8 mouse cellular contexts compared by ENCODE assay signal in the genomic region with DNA sequence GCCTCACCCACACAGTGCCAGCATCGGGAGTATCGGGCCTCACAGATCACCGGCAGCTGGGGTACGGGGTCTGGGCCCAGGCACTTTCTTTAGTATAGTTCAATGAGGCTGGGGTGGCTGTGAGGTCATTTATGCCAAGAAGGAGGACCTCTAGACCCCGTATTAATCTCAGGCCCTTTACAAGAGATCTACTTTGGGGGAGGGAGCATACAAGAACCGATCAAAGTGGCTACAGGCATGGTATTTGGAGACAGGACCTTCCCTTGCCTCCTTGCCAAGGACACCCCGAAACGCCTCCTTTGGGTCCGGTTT. TPM values are rescaled to one million over a fixed set of nuclear protein-coding genes. Genes with fewer than 3 reads are reported as not detected.
DNase-seq lines count a peak whose midpoint lies in the region; ATAC-seq and TF ChIP-seq lines count a peak whose summit lies in the region.

No protein-coding gene starts in this region.

- peaks cover 16% of the 10 kb centered on the region; the same call in 1 of the 2 replicates for H3K4me1 ChIP-seq in kidney, postnatal 0 days (replicated peaks; ENCODE audit: insufficient read depth, low read length)
- H3K4me1 ChIP-seq in cortical plate, adult 2 months (ENCODE audit: control insufficient read depth, insufficient read depth, low read length) = peaks cover 2% of the 10 kb centered on the region; the same call in 1 of the 2 replicates
- peaks cover 43% of the 10 kb centered on the region for H3K4me1 ChIP-seq in hindbrain, embryonic 13.5 days (replicated peaks)
- H3K4me1 ChIP-seq in midbrain, embryonic 13.5 days (replicated peaks) = peaks cover 41% of the 10 kb centered on the region

- H3K4me3 ChIP-seq in kidney, postnatal 0 days (replicated peaks; ENCODE audit: low read depth, low read length) = peak overlapping the region; percentile 75
- H3K4me3 ChIP-seq in cortical plate, adult 2 months (ENCODE audit: insufficient read depth, low read length) = peak overlapping the region; percentile 95
- peak overlapping the region; percentile 99 for H3K4me3 ChIP-seq in hindbrain, embryonic 13.5 days
- peak overlapping the region; percentile 100 for H3K4me3 ChIP-seq in midbrain, embryonic 13.5 days (replicated peaks)

- TF ChIP-seq POLR2A in cortical plate, adult 2 months (IDR thresholded peaks at IDR 0.05; ENCODE audit: extremely low read depth, insufficient read depth, low read length) = no peak; the same call in 1 of the 2 replicates

- TF ChIP-seq CTCF in kidney, postnatal 0 days (IDR thresholded peaks at IDR 0.05; ENCODE audit: low read depth) = no peak
- no peak for TF ChIP-seq CTCF in cortical plate, adult 2 months (IDR thresholded peaks at IDR 0.05; ENCODE audit: extremely low read depth, insufficient read depth, low read length)

- peak overlapping the region; percentile 99 for H3K27ac ChIP-seq in kidney, postnatal 0 days
- H3K27ac ChIP-seq in cortical plate, adult 2 months (ENCODE audit: insufficient read depth, low read length) = peak overlapping the region; percentile 100
- peak overlapping the region; percentile 100 for H3K27ac ChIP-seq in hindbrain, embryonic 13.5 days
- H3K27ac ChIP-seq in midbrain, embryonic 13.5 days = peak overlapping the region; percentile 100

- H3K36me3 ChIP-seq in kidney, postnatal 0 days (ENCODE audit: insufficient read depth, low read length) = no peaks in the 10 kb centered on the region
- no peaks in the 10 kb centered on the region for H3K36me3 ChIP-seq in hindbrain, embryonic 13.5 days
- H3K36me3 ChIP-seq in midbrain, embryonic 13.5 days = no peaks in the 10 kb centered on the region

- no peak for ATAC-seq in kidney, postnatal 0 days (replicated peaks; ENCODE audit: low FRiP score, low read depth)
- no peak for ATAC-seq in hindbrain, embryonic 13.5 days (ENCODE audit: low FRiP score)
- ATAC-seq in midbrain, embryonic 13.5 days = no peak

- 2% methylated on average over 9 of the region's 9 CpGs for WGBS in kidney, postnatal 0 days
- WGBS in hindbrain, embryonic 13.5 days = under 1% methylated on average over 9 of the region's 9 CpGs
- 0% methylated on average over 9 of the region's 9 CpGs for WGBS in midbrain, embryonic 13.5 days

- no peak for DNase-seq in kidney, postnatal 0 days (ENCODE audit: low spot score)
- no peak for DNase-seq in kidney, postnatal 14 days
- DNase-seq in ovary, adult 18-20 months (ENCODE audit: low spot score) = no peak
- DNase-seq in embryo, embryonic 10.5 days (ENCODE audit: low spot score) = no peak
- DNase-seq in cerebellum, adult 8-10 months = no peak

- no peaks in the 10 kb centered on the region for H3K9me3 ChIP-seq in kidney, postnatal 0 days (replicated peaks; ENCODE audit: low read length)
- H3K9me3 ChIP-seq in hindbrain, embryonic 13.5 days = no peaks in the 10 kb centered on the region
- H3K9me3 ChIP-seq in midbrain, embryonic 13.5 days = no peaks in the 10 kb centered on the region

- H3K4me2 ChIP-seq in kidney, postnatal 0 days (ENCODE audit: low read length) = peak overlapping the region; percentile 84
- H3K4me2 ChIP-seq in hindbrain, embryonic 13.5 days = peak overlapping the region; percentile 90
- peak overlapping the region; percentile 82 for H3K4me2 ChIP-seq in midbrain, embryonic 13.5 days (replicated peaks)

- peak overlapping the region; percentile 93 for H3K9ac ChIP-seq in kidney, postnatal 0 days (ENCODE audit: low read depth, low read length)
- peak overlapping the region; percentile 99 for H3K9ac ChIP-seq in hindbrain, embryonic 13.5 days
- H3K9ac ChIP-seq in midbrain, embryonic 13.5 days (replicated peaks) = peak overlapping the region; percentile 99

- no peaks in the 10 kb centered on the region for H3K27me3 ChIP-seq in kidney, postnatal 0 days (ENCODE audit: insufficient read depth, low read length)
- H3K27me3 ChIP-seq in hindbrain, embryonic 13.5 days = no peaks in the 10 kb centered on the region
- no peaks in the 10 kb centered on the region for H3K27me3 ChIP-seq in midbrain, embryonic 13.5 days

RNA-seq across cellular contexts. Expression of a gene that starts 4.5 kb away (rescaled TPM):
- polyA plus RNA-seq in kidney, postnatal 0 days (2015; fragmentation: Nextera tagmentation; extraction: Ambion mirVana) = 16.3 and 18.4 TPM in 2 replicates
- polyA plus RNA-seq in cortical plate, adult 2 months (2012; rRNA removed) = 29.6 and 31.7 TPM in 2 replicates
- 33.1 and 35.8 TPM in 2 replicates for polyA plus RNA-seq in hindbrain, embryonic 13.5 days (2015; fragmentation: Nextera tagmentation; extraction: Ambion mirVana)
- polyA plus RNA-seq in midbrain, embryonic 13.5 days (2015; fragmentation: Nextera tagmentation; extraction: Ambion mirVana) = 30.5 and 40.7 TPM in 2 replicates
